Mouse (Mus musculus): ENCODE measurements at regions not wholly inside any gene's neighbourhood (a gene's known extent, or its start where the extent isn't known, plus 50 kb on each side); places are given as distances from the start of the nearest gene placed in this dataset.

DNA sequence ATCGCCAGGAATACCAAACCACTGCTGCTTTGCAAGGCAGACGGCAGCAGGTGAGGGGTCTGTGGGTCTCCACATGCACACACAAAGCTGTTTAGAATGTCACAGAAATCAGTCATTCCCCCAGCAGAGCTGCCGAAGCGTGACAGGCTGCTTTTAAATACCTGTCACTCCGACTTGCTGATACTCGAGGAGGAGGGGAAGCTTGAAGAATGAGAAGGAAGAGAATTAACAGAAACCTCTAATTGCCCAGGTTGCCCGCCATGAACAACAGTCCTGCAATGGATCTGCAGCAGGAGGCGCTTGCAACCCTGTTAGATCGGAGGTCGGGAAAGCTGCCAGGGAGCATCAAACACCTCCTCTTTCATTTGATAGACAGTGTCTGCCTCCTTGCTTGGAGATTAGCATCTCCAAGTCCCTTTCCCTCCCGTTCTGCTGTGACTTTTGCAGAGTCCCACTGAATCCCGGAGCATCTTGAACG is 150.5 kb downstream of the Abhd5 start:
- TF ChIP-seq CTCF (IDR thresholded peaks at IDR 0.05; ENCODE audit: low read depth, low read length), result no peak
- no peak for TF ChIP-seq POLR2A (IDR thresholded peaks at IDR 0.05; ENCODE audit: insufficient read depth, low read length)
- TF ChIP-seq EP300 (IDR thresholded peaks at IDR 0.05; ENCODE audit: insufficient read depth, low read depth, low read length), result no peak
